Mouse (Mus musculus): ENCODE results near the gene Gcm1.

The Gcm1 gene

DNA sequence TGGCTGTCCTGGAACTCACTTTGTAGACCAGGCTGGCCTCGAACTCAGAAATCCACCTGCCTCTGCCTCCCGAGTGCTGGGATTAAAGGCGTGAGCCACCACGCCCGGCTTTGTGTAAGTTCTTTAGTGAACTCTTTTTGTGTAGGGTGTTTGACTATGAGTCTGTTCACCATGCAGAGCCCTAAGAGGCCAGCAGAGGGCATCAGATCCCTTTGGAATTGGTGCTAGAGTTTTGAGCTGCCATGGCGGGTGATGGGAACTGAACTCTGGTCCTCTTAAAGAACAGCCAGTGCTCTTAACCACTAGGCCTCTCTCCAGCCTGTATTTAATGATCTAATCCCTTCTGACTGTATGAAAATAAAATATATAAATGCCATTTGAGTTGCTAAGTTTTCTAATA, 44.7 kb downstream of the Gcm1 start:
- in situ Hi-C loops (cut with MseI, MboI): no loop called here

DNA sequence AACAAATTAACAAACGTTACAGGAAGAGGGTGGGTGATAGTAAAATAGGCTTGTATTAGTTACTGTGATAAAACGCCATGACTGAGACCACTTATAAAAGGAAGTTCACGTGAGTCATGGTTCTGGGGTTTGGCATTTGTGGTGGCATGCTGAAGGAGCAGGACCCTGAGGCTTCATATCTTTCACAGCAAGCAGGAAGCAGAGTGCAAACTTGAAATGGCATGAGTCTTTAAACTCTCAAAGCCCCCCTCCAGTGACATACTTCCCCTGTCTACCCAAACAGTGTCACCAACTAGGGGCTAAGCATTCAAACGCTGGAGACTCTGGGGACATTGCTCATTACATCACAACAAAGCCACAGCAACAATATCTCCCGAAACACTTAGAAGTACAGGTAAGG, 49.2 kb downstream of the Gcm1 start:
- in situ Hi-C loops (cut with MseI, MboI): no loop called here

DNA sequence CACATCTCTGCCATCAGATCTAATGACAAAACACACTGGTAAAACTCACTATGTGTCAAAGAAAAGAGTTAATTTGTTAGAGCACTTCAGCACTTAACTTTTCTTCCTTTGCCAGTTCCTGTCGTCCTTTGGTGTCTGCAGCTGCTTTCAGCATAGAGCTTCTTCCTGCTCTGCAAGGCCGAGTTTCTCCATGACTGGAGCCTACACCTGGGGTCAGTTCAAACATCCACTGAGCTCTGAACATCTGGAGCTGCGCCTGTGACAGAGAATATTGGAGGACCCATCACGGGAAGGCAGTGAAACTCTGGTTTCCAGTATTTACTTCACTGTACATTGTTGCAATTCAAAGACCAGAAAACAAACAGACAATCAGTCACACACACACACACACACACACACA, 49.7 kb downstream of the Gcm1 start:
- in situ Hi-C loops (cut with MseI, MboI): no loop called here

DNA sequence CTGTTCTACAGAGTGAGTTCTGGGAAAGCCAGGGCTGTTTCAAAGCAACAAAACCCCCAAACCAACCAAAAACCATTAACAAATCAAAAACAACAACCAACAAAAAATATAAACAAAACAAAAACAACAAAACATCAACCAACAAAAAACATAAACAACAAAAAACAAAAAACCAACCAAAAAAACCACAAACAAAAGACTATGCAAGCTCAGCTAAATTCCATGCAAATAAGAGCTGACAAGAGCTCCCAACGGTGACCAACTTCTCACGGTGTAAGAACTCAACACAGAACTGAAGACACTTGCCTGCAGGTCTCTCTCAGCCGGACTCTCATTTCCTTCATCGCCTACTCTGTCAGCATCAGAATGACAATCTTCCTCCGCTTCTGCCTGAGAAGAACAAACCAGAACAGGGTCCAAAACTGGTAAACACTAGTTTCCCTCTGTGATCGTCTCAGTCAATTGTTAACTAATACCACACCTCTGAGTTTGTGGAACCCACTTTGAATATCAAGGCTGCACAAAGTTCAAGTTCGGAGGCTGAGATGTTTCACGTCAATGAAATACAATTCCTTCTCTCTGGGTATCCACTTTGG, 52.3 kb downstream of the Gcm1 start:
- in situ Hi-C loops (cut with MseI, MboI): no loop called here

DNA sequence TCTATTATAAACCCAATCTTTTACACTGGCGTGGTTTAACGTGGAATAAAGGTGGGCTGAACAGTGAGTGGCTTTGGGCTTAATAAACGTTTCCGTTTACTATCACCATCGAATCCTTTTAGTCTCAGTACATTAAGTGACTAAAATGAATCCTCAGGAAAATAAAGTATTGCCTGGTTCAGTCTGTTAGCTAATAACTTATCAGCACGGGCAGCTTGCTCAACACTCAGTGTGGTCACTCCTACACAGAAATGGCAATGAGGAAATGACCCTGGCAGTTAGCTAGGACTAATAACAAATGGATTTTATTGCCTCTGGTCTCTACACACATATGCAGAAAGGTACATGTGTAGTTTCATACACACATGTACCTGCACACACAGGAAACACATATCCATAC, 53.2 kb downstream of the Gcm1 start:
- in situ Hi-C loops (cut with MseI, MboI): no loop called here

DNA sequence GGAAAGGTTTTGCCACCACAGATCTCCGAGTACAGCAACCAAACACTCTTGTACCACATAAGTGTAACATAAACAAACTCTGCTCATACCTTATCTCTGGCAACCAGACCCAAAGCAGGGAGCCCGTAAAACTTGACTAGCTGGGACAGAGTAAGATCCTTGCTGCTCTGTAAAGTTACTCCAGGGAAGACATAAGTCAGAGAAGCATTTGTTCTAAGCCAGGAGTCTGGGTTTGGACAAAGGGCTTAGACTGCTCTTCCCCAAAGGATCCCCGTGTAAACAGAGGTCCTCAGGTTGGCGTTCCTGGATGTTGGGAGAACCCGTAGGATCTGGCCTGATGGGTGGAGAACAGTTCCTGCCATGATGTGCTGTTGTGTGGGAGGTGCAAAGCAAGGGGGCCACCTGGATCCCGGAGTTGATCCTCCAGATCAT, 53.8 kb downstream of the Gcm1 start:
- in situ Hi-C loops (cut with MseI, MboI): no loop called here

DNA sequence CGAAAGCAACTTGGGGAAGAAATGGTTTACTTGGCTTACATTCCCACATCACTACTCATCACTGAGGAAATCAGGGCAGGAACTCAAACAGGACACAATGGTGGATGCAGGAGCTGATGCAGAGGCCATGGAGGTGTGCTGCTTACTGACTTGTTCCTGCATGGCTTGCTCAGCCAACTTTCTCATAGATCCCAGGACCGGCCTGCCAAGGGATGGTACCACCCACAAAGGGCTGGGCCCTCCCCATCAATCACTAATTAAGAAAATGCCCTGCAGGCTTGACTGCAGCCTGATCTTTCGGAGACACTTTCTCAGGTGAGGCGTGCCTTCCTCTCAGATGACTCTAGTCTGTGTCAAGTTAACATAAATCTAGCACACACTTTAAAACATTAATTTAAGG, 55.1 kb downstream of the Gcm1 start:
- in situ Hi-C loops (cut with MseI, MboI): no loop called here

DNA sequence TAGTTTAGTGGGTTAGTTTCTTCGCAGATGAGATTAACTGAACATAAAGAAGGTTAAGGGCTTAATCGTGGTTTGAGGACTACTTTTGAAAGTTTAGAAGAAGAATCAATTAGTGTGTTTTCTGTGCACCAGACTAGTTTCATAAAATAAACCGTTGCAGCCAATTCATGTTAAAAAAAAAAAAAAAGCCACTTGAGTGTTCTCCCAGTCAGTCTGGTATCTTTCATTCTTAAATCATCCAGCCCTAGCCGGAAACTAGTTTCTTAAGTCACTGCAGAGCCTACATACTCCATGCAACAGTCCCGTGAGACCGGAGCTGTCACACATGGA, 55.8 kb downstream of the Gcm1 start:
- in situ Hi-C loops (cut with MseI, MboI): no loop called here

- in situ Hi-C loops (cut with MseI, MboI): no loop called here
Observed at GRCm38 (mm10) chr9:78107912-78108795, 56.4 kb downstream of the Gcm1 start.

DNA sequence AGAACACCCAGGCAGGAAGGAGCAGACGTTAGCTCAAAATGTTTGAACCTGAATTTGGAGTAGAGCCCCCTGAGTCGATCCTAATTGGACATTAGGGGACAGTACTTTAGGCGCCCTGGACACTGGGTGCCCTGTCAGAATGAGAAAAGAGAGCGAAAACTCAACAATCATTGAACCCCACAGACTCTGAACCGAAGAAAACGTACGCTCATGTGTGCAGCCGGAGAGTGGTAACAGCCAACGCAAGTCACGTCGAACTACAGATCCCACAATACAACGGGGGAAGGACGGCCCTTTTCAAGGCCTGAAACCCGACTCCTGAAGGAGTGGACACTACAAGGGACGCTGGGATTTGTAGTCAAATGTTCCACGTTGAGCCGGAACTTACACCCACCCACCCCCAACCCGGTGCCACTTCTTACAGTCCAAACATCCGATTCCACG, 57.1 kb downstream of the Gcm1 start, which contains the start of the genes Fbxo9 and Ick:
Fbxo9 (minus strand) TSS at position 270 of the 444 bp plus-strand sequence.
Ick (plus strand) TSS at position 397 of the 444 bp plus-strand sequence.
- in situ Hi-C loops (cut with MseI, MboI): no loop called here

GRCm38 (mm10) chr9:78109656-78110055, 57.9 kb downstream of the Gcm1 start:
- in situ Hi-C loops (cut with MseI, MboI): loop anchor here in 1 of 2 experiments (5.0 kb wide), 1 partner anchor 58 kb away; no protein-coding TSS in a partner anchor

- in situ Hi-C loops (cut with MseI, MboI): loop anchor here in 1 of 2 experiments (5.0 kb wide), 1 partner anchor 56 kb away; no protein-coding TSS in a partner anchor
Observed at GRCm38 (mm10) chr9:78111456-78111855, 59.7 kb downstream of the Gcm1 start.

DNA sequence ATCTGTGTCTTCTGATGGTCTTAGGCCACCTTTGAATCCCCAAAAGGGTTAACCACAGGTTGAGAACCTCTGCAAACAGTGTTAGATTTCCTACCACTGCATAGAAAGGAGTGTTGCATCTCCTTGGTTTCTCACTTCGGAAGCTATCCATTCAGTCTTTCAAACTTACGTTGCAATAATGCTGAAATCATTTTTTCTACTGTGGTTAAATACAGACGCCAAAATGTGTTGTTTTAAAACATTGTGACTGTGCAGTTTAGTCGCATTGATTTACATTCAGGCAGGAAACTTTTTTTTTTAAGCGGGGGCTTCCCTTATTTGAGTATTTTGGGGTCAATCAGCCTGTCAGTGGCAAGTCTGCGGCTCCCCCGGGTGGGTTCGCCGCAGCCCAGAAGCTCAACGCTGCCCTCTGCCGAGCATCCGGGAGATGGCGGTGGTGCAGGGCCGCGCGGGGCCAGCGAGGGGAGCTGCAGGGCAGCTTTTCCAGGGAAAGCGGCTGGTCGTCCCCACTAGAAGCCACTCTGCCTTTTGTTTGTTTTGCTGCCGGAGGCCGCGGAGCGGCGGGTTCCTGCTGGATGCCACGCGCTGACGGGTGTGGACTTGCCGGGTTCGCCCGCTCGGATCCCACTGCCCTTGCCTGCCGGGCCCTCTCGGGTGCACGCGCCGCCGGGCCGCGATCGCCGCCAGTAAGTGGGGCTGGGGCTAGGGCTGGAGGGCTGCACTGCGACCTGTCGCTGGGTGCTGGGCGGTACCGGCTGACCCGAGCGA, 61.2 kb downstream of the Gcm1 start:
- in situ Hi-C loops (cut with MseI, MboI): loop anchor here in 1 of 2 experiments (5.0 kb wide), 1 partner anchor 54 kb away; no protein-coding TSS in a partner anchor

DNA sequence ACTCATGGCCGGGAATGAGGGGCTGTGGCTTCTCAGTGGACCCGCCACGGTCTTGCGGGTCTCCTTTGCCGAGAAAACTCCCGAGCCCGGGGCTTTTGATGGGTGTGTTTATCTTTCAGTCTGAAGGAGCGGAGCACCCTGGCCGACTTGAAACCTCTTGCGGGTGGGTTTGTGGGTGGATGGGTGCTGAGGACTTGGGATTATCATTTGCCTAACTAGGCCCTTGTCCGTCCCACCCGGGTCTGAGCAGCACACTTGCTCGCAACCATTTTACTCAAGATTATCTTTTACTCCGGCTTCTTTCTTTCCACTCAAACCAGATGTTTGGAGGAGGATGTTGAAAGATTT, 61.8 kb downstream of the Gcm1 start:
- in situ Hi-C loops (cut with MseI, MboI): loop anchor here in 1 of 2 experiments (5.0 kb wide), 1 partner anchor 54 kb away; no protein-coding TSS in a partner anchor

Data from mouse trophoblast stem cell (cell line).